8 mouse cellular contexts compared by ENCODE assay signal in genomic region chr11:119078691-119079444, GRCm38 (mm10). TPM values are rescaled to one million over a fixed set of nuclear protein-coding genes. Genes with fewer than 3 reads are reported as not detected.
DNase-seq lines count a peak whose midpoint lies in the region; ATAC-seq lines count a peak whose summit lies in the region.

No protein-coding gene starts in this region.

- WGBS in heart, embryonic 14.5 days: 3% methylated on average over 24 of the region's 27 CpGs
- WGBS in kidney, embryonic 16.5 days: 5% methylated on average over 26 of the region's 27 CpGs

- H3K36me3 ChIP-seq in heart, embryonic 14.5 days (ENCODE audit: control insufficient read depth, insufficient read depth, low read length): peaks cover 37% of the 10 kb centered on the region
- H3K36me3 ChIP-seq in kidney, embryonic 16.5 days (ENCODE audit: insufficient read depth, low read length): peaks cover 20% of the 10 kb centered on the region

- H3K9me3 ChIP-seq in heart, embryonic 14.5 days (ENCODE audit: control insufficient read depth, low read length): no peaks in the 10 kb centered on the region
- H3K9me3 ChIP-seq in kidney, embryonic 16.5 days (ENCODE audit: low read length): no peaks in the 10 kb centered on the region

- peak overlapping the region; percentile 76 to 85 for H3K27ac ChIP-seq in heart, embryonic 14.5 days (replicated peaks in 1 of 2; ENCODE audit: control insufficient read depth in 1 of 2, insufficient read depth in 1 of 2, low read depth in 2 of 2, low read length in 2 of 2)
- H3K27ac ChIP-seq in kidney, embryonic 16.5 days (ENCODE audit: low read length): peak overlapping the region; percentile 25; the same call in 1 of the 2 replicates

- no peak for ATAC-seq in cerebellum, adult (ENCODE audit: insufficient number of reproducible peaks, low FRiP score, low TSS enrichment)
- ATAC-seq in heart, embryonic 14.5 days (ENCODE audit: insufficient number of reproducible peaks, insufficient read depth, low FRiP score, low read depth): peak; percentile 70
- ATAC-seq in kidney, embryonic 16.5 days (ENCODE audit: low FRiP score, low TSS enrichment): 0 out of 2 replicates have a peak, but pooled peaks have one; percentile 33

- peak overlapping the region; percentile 60 for H3K9ac ChIP-seq in heart, embryonic 14.5 days (ENCODE audit: low read length)
- peak overlapping the region; percentile 42 for H3K9ac ChIP-seq in kidney, embryonic 16.5 days (replicated peaks; ENCODE audit: low read length)

- no peaks in the 10 kb centered on the region for H3K27me3 ChIP-seq in heart, embryonic 14.5 days (ENCODE audit: control insufficient read depth, insufficient read depth, low read length)
- H3K27me3 ChIP-seq in kidney, embryonic 16.5 days (ENCODE audit: insufficient read depth, low read length): peaks cover 25% of the 10 kb centered on the region

- DNase-seq in cerebellum, adult 11 months: peak; percentile 30
- DNase-seq in cerebellum, postnatal 14 days: peak; percentile 79 to 82
- peak; percentile 59 to 68 for DNase-seq in lung, adult 18-20 months
- peak; percentile 51 for DNase-seq in retina, embryonic 14.5 days (ENCODE audit: low spot score)
- DNase-seq in gastrocnemius, postnatal 10 days: no peak

- peak overlapping the region; percentile 8 to 20; a peak in 1 of 4 replicates for H3K4me3 ChIP-seq in heart, embryonic 14.5 days (ENCODE audit: control insufficient read depth in 1 of 2, insufficient read depth in 1 of 2, low read depth in 1 of 2, low read length in 2 of 2)
- H3K4me3 ChIP-seq in kidney, embryonic 16.5 days (ENCODE audit: low read length): no peak overlapping the region

- H3K4me2 ChIP-seq in heart, embryonic 14.5 days (ENCODE audit: low read length): peak overlapping the region; percentile 50
- peak overlapping the region; percentile 35 for H3K4me2 ChIP-seq in kidney, embryonic 16.5 days (replicated peaks; ENCODE audit: low read depth, low read length)

- peaks cover 28 to 43% of the 10 kb centered on the region in 2 experiments for H3K4me1 ChIP-seq in heart, embryonic 14.5 days (ENCODE audit: control insufficient read depth in 2 of 2, insufficient read depth in 2 of 2, low read length in 2 of 2)
- H3K4me1 ChIP-seq in kidney, embryonic 16.5 days (ENCODE audit: insufficient read depth, low read length): peaks cover 54% of the 10 kb centered on the region

RNA-seq across cellular contexts. Expression of gene Cbx4, which starts 7.2 kb away (rescaled TPM):
- 6.5 and 9.2 TPM in 2 replicates for polyA plus RNA-seq in heart, embryonic 14.5 days (2014; fragmentation: Nextera tagmentation; extraction: Ambion mirVana)
- polyA plus RNA-seq in kidney, embryonic 16.5 days (2015; fragmentation: Nextera tagmentation; extraction: Ambion mirVana): 9.9 and 10.9 TPM in 2 replicates
- total RNA-seq in gastrocnemius, postnatal 10 days (2021): 1 to 10 TPM; 6.2 to 9.1 TPM

RNA-seq across cellular contexts. Expression of gene Cbx8, which starts 38.1 kb away (rescaled TPM):
- polyA plus RNA-seq in heart, embryonic 14.5 days (2014; fragmentation: Nextera tagmentation; extraction: Ambion mirVana): 9.3 and 9.6 TPM in 2 replicates
- 8.2 and 8.5 TPM in 2 replicates for polyA plus RNA-seq in kidney, embryonic 16.5 days (2015; fragmentation: Nextera tagmentation; extraction: Ambion mirVana)
- 1 to 10 TPM; 2.3 to 4.7 TPM for total RNA-seq in gastrocnemius, postnatal 10 days (2021)

RNA-seq across cellular contexts. Expression of gene Cbx2, which starts 56.1 kb away (rescaled TPM):
- polyA plus RNA-seq in heart, embryonic 14.5 days (2014; fragmentation: Nextera tagmentation; extraction: Ambion mirVana): 9.8 and 11.9 TPM in 2 replicates
- 35.5 and 37.3 TPM in 2 replicates for polyA plus RNA-seq in kidney, embryonic 16.5 days (2015; fragmentation: Nextera tagmentation; extraction: Ambion mirVana)
- total RNA-seq in gastrocnemius, postnatal 10 days (2021): 1 to 10 TPM; 2.3 to 3.0 TPM
